Mouse (Mus musculus): ENCODE measurements around the gene Gm17349.

GRCm38 (mm10) chr15:99728211-99728610 is 22.9 kb upstream of the Gm17349 start:
- TF ChIP-seq CTCF (IDR thresholded peaks at IDR 0.05; ENCODE audit: extremely low read depth, insufficient read depth, insufficient read length, insufficient replicate concordance) (no peak), POLR2A (IDR thresholded peaks at IDR 0.05; ENCODE audit: low read depth, low read length) (no peak)

All from spleen, adult 2 months (tissue).